In genomic region chr7:84996694-84997093, GRCm38 (mm10) we compare ENCODE assay signal across 52 mouse cellular contexts. TPM values are rescaled to one million over a fixed set of nuclear protein-coding genes. Genes with fewer than 3 reads are reported as not detected.
"Had no signal": no experiment of that assay in that cellular context is flagged by ENCODE, and none has a peak within 500 bp of the region (broad histone marks: within the 10 kb centered on the region; RNA-seq: fewer than 3 reads in every experiment).

No protein-coding gene starts in this region.

- H3K27ac ChIP-seq: heart, embryonic 13.5 days; heart, embryonic 15.5 days; hindbrain, embryonic 10.5 days; hindbrain, embryonic 12.5 days; hindbrain, embryonic 13.5 days; hindbrain, embryonic 14.5 days; hindbrain, embryonic 15.5 days; hindbrain, postnatal 0 days; intestine, embryonic 15.5 days; kidney, embryonic 15.5 days; kidney, postnatal 0 days; layer of hippocampus, adult 2 months; left cerebral cortex, adult 2 months had no signal

- H3K9me3 ChIP-seq: heart, embryonic 15.5 days; hindbrain, embryonic 12.5 days; hindbrain, embryonic 15.5 days; intestine, embryonic 15.5 days; kidney, embryonic 15.5 days had no signal

- H3K4me3 ChIP-seq: heart, embryonic 12.5 days; heart, embryonic 13.5 days; heart, embryonic 15.5 days; hindbrain, embryonic 10.5 days; hindbrain, embryonic 12.5 days; hindbrain, embryonic 13.5 days; hindbrain, embryonic 15.5 days; intestine, embryonic 15.5 days; kidney, embryonic 15.5 days; layer of hippocampus, adult 2 months; left cerebral cortex, adult 2 months had no signal

- H3K36me3 ChIP-seq: heart, embryonic 12.5 days; heart, embryonic 13.5 days; heart, embryonic 15.5 days; hindbrain, embryonic 10.5 days; hindbrain, embryonic 12.5 days; hindbrain, embryonic 13.5 days; hindbrain, embryonic 15.5 days; intestine, embryonic 15.5 days; kidney, embryonic 15.5 days had no signal

- H3K9ac ChIP-seq: heart, embryonic 12.5 days; heart, embryonic 13.5 days; heart, embryonic 15.5 days; hindbrain, embryonic 12.5 days; hindbrain, embryonic 13.5 days; hindbrain, embryonic 14.5 days; hindbrain, embryonic 15.5 days; intestine, embryonic 15.5 days; kidney, embryonic 15.5 days had no signal

- H3K4me2 ChIP-seq: heart, embryonic 11.5 days; heart, embryonic 12.5 days; heart, embryonic 13.5 days; heart, embryonic 15.5 days; hindbrain, embryonic 12.5 days; hindbrain, embryonic 13.5 days; hindbrain, embryonic 14.5 days; hindbrain, embryonic 15.5 days; intestine, embryonic 15.5 days; kidney, embryonic 15.5 days had no signal

- DNase-seq: heart, postnatal 10 days; heart, postnatal 14 days; heart, postnatal 36 days; heart, postnatal 4 days; kidney, adult 11 months; kidney, adult 18-20 months; kidney, adult 2 months; kidney, adult 8-10 months; kidney, adult 9 months; kidney, postnatal 10 days; kidney, postnatal 14 days; kidney, postnatal 25 days; kidney, postnatal 36 days; kidney, postnatal 4 days; layer of hippocampus, adult 9-11 months; layer of hippocampus, postnatal 36 days had no signal

- H3K4me1 ChIP-seq: heart, embryonic 12.5 days; heart, embryonic 13.5 days; heart, embryonic 15.5 days; hindbrain, embryonic 10.5 days; hindbrain, embryonic 12.5 days; hindbrain, embryonic 13.5 days; hindbrain, embryonic 15.5 days; intestine, embryonic 15.5 days; kidney, embryonic 15.5 days had no signal

- H3K27me3 ChIP-seq: heart, embryonic 12.5 days; heart, embryonic 13.5 days; heart, embryonic 15.5 days; hindbrain, embryonic 12.5 days; hindbrain, embryonic 13.5 days; hindbrain, embryonic 15.5 days; intestine, embryonic 15.5 days; kidney, embryonic 15.5 days had no signal

RNA-seq across cellular contexts. Expression of gene Vmn2r66, which starts 15.4 kb away (rescaled TPM):
- total RNA-seq: heart, postnatal 10 days; heart, postnatal 14 days; heart, postnatal 25 days; heart, postnatal 36 days; heart, postnatal 4 days; hematopoietic stem cell, adult 5-6 weeks; hindbrain, postnatal 0 days; layer of hippocampus, adult 18-20 months; layer of hippocampus, adult 2 months; layer of hippocampus, adult 8-10 months; layer of hippocampus, postnatal 10 days; layer of hippocampus, postnatal 14 days; layer of hippocampus, postnatal 25 days; layer of hippocampus, postnatal 36 days; left cerebral cortex, adult 18-20 months; left cerebral cortex, adult 2 months; left cerebral cortex, adult 8-10 months had no signal
- polyA plus RNA-seq: heart, embryonic 11.5 days; heart, embryonic 12.5 days; heart, embryonic 13.5 days; heart, embryonic 14.5 days; heart, embryonic 15.5 days; heart, embryonic 16.5 days; heart, postnatal 0 days; hindbrain, embryonic 10.5 days; hindbrain, embryonic 11.5 days; hindbrain, embryonic 12.5 days; hindbrain, embryonic 13.5 days; hindbrain, embryonic 14.5 days; hindbrain, embryonic 15.5 days; hindbrain, embryonic 16.5 days; hindbrain, postnatal 0 days; inflammation-experienced regulatory T-cells, adult 6 months; intestine, embryonic 14.5 days; intestine, embryonic 15.5 days; intestine, embryonic 16.5 days; intestine, postnatal 0 days; kidney, adult 2 months; kidney, embryonic 14.5 days; kidney, embryonic 15.5 days; kidney, embryonic 16.5 days; kidney, postnatal 0 days; large intestine, adult 2 months had no signal

RNA-seq across cellular contexts. Expression of gene Vmn2r65, which starts 32.8 kb away (rescaled TPM):
- total RNA-seq: heart, postnatal 10 days; heart, postnatal 14 days; heart, postnatal 25 days; heart, postnatal 36 days; heart, postnatal 4 days; hematopoietic stem cell, adult 5-6 weeks; hindbrain, postnatal 0 days; layer of hippocampus, adult 18-20 months; layer of hippocampus, adult 2 months; layer of hippocampus, adult 8-10 months; layer of hippocampus, postnatal 10 days; layer of hippocampus, postnatal 14 days; layer of hippocampus, postnatal 25 days; layer of hippocampus, postnatal 36 days; left cerebral cortex, adult 18-20 months; left cerebral cortex, adult 2 months; left cerebral cortex, adult 8-10 months had no signal
- polyA plus RNA-seq: heart, embryonic 11.5 days; heart, embryonic 12.5 days; heart, embryonic 13.5 days; heart, embryonic 14.5 days; heart, embryonic 15.5 days; heart, embryonic 16.5 days; heart, postnatal 0 days; hindbrain, embryonic 10.5 days; hindbrain, embryonic 11.5 days; hindbrain, embryonic 12.5 days; hindbrain, embryonic 13.5 days; hindbrain, embryonic 14.5 days; hindbrain, embryonic 15.5 days; hindbrain, embryonic 16.5 days; hindbrain, postnatal 0 days; intestine, embryonic 14.5 days; intestine, embryonic 15.5 days; intestine, embryonic 16.5 days; intestine, postnatal 0 days; kidney, adult 2 months; kidney, embryonic 14.5 days; kidney, embryonic 15.5 days; kidney, embryonic 16.5 days; kidney, postnatal 0 days; large intestine, adult 2 months had no signal
